Mouse (Mus musculus) urinary bladder, postnatal 25 days (tissue): Measurements from ENCODE around the gene Fbxo48.

Experiments used
- DNase-seq: peaks from one replicate; pipeline ENCODE4 v3.0.0; 2022; ENCODE audit warnings: low spot score

The Fbxo48 gene

DNA sequence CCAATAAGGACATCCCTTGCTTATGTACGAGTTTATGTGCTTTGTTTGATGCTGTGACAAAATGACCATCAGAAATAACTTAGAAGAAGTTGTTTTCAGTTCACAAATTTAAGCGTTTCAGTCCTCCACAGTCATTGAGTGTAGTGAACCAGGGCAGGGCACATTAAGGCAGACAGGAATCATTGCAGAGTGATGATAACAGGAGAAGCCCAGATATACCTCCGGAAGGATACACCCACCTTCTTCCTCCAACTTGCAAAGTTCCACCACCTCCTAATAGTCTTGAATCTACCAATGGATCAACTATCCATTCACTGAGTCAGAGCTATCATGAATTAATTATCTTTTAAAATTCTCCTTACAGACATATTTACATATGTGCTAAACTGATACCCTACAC lies 20.9 kb downstream of the Fbxo48 start:
- no peak for DNase-seq

DNA sequence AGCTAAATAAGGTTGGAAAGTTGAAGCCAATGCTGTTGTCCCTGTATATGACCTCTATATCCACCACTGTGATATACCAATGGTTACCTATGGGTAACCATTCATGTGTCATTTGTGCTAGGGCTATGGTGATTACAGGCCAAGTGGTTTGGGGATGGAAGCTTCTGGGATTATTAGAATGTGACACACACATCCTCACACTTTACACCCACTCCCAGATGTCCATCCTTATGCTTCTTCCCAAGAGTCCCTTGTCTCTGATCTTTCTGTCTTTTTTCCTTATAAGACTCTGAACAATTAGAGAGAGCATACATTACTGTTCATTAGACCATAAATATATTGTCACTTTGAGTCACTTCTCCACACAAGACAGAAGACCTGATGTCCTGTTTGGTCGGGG lies 21.9 kb downstream of the Fbxo48 start:
- DNase-seq: no peak

DNA sequence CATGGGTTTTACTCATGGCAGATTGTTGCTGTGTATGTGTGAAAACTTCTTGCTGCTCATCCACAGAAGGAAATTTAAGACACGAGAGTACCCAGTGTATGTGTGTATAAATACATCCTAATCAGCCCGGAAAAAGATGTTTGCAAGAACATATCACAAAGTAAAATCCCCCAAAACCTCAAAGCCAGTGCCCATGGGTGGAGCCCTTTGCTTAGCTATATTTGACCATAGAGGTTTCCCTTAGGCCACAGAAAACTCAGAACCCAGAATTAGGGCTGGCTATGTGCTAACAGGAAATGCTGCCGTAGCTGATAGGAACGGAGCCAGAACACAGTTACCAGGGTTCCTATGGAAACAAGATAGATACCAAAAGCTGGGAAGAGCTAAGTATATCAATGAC lies 25.8 kb downstream of the Fbxo48 start:
- DNase-seq: no peak

DNA sequence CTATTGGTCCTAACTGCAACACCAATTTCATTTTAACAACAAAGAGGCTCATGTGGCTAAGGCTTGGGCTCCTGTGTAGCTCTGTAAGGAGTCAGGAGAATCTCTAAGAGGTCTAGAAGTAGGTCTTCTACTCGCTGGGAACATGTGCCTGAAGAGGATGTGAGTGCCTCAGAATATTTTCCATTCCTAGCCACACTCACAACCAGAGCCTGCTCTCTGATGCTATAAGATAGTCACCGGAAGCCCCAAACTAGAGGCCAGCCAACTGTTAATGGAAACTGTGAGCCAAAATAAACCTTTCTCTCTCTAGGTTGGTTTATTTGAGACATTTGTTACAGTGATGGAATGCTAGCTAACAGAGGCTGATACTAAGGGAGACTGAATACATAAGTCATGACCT lies 26.4 kb downstream of the Fbxo48 start:
- no peak for DNase-seq

DNA sequence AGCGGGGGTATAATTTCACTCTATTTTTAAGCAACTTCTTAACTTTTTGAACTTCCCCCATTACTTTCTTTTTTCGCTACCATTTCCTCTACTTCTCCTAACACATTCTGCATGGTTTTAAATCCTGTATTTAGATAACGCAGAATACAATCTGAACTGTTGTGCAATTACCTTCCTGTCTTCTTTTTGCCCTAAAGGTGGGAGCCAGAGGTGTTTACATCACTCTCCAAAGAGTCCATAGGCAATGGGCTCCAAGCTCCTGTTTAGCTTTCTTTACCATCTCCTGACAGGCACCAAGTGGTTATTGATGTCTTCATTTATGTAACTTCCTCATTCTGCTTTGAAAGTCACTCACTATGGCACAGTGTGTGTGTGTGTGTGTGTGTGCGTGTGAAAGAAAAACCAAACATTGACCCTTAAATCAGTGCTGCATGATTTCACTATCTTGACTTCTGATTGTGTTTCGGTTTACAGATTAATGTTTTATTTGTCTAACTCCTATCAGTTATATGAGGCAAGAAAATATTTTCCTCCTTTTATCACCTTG lies 27.1 kb downstream of the Fbxo48 start:
- DNase-seq: no peak

DNA sequence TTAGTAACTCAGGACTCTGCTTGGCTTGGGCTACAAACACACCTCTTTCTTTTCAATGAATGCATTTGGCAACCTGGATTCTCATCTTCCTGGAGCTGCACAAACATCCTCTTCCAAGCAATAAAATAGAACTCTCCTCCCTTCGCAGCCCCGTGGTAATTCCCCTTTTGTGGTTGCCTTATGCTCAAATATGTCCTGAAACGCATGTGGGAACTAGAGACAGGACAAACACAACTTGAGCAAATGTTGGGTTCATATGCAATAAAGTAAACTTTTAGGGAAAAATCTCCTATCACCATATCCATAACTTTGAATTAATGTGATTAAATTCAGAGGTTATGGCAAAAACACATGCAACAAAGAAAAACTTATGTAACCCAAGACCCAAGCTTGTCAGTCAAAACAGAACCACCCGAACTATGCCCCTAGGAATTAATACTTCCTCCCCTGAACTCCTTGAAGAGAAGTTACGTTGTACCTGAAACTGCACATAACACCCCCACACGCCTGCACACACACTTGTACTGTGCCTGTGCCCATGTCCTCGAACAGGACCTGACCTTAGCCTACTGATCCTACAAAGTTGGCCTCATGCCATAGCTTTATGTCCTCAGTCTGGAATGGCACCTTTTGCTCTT lies 35.5 kb downstream of the Fbxo48 start:
- DNase-seq: no peak

DNA sequence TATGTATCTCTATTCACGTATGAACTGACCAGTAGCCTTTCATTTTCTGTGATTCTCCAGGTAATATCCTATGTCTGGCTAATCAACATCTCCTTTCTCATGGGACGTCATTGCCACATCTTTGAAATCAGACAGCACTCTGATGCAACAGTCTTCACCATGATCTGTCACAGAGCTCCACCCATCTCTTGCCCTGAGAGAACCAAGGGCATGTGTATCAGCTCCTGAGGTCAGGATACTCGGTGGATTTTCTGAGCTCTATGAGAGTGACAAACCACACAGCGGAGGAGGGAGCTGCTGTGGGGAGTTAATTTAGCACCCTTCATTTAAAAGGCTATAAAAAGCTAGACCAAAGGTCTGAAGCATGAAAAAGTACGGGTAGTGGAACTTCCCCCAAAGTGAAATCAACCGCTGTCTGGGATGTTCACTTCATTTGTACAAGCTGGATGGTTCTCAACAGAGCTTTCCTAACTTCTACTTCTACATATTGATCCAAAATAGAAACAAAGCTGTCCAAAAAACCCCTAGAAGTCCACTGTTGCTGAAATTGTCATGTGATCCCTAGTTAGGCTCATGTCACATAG lies 36.7 kb downstream of the Fbxo48 start:
- DNase-seq: no peak

DNA sequence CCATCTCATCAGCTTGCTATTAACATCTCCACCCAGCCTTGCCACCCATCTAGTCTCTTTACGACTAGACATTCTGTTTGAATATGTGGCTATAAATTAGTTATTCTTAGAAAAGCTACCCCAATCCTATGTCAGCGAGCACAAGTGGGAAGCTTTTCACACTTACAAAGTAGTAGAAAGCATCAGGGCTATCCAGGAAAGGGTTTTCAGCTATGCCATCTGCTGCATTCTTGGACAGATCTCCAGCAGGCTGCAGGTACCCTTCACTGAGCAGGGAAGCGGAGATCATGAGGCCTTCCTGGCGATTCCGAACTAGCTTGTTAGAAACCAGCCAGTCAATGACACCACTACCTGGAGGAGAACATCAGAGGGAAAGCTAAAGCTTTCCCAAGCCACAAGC lies 38.7 kb downstream of the Fbxo48 start:
- no peak for DNase-seq

DNA sequence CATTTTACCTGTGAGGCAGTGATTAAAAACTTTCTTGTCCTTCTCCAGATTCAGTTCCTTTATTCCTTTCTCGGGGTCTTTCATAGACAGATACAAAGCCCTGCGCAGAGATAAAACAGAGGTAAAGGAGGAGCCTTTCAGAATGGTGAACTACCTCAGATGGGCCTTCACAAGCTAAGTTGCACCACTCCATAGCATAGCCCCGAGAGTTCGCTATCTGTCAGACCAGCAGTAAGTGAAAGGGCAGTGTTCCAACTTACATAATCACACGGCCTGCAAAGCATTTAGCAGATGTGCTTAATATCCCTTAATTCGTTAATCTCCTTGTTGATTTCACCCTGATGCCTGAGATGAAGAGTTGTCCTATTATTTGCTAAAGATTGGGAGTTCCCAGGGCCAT lies 41.7 kb downstream of the Fbxo48 start:
- no peak for DNase-seq

DNA sequence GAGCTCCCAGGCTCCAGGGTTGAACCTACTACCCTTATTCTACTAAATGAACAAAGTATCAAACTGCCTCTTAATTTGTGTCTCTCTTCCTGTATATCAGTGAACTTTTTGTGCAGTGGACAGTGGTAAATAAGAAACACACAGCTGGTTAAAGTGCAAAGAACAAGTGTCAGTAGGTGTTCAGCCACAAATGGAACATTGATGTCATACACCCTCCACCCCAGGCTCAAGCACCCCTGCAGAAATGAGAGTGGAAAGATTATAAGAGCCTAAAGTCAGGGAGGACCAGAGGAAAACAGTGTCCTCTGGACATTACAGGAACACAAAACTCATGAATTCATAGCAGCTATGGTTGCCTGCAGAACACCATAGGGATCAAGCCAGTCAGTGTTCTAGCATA lies 45.6 kb downstream of the Fbxo48 start:
- DNase-seq: no peak

DNA sequence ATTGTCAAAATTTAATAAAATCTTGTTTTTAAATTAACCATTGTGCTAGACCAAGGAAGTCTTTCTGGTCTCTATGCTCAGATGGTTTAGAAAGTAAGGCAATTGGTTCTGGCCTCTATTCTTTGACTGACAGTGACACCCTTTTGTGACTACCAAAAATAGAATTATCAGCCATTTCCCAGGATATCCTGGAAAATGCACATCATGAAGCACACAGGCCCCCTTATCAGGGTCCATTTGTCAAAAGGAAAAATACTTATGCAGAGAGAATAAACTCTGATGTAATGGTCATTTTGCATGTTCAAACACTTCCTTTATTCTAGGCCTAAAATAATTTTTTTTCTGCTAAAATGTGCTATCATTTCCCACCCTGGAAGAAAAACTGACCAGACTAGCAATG lies 46.3 kb downstream of the Fbxo48 start:
- no peak for DNase-seq

DNA sequence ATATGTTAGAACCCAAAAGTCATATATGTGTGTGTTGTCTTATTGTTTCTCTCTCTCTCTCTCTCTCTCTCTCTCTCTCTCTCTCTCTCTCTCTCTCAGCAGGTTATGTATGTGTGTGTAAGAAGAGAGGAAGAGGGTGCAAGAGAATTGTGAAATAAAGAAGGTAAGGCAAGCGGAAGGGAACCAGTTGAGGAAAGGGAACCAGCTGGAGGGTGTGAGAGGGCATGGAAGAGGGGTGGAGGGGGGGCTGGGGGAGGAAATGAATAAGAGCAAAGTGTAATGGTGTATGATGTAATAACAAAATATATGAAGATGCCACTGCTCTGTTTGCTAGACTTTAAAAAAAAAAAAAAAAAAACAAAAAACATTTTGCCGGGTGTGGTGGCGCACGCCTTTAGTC lies 48.2 kb downstream of the Fbxo48 start:
- DNase-seq: no peak

DNA sequence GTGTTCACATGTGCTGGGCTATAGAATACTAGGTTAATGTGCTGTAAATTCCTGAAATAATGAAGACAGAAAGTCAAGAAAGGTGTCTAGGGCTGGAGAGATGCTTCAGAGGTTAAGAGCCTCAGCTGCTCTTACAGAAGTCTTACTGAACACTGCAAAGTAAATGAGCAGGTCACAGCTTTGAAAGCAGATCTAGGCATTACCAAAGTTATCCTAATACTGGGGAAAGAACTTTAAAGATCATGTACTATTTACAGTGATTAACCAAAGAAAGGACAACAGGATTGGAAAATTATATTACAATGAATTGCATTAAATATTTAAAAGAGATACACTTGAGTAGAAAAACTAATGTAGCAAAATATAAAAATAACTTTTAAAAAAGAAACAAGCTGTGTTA lies 48.8 kb downstream of the Fbxo48 start:
- no peak for DNase-seq

DNA sequence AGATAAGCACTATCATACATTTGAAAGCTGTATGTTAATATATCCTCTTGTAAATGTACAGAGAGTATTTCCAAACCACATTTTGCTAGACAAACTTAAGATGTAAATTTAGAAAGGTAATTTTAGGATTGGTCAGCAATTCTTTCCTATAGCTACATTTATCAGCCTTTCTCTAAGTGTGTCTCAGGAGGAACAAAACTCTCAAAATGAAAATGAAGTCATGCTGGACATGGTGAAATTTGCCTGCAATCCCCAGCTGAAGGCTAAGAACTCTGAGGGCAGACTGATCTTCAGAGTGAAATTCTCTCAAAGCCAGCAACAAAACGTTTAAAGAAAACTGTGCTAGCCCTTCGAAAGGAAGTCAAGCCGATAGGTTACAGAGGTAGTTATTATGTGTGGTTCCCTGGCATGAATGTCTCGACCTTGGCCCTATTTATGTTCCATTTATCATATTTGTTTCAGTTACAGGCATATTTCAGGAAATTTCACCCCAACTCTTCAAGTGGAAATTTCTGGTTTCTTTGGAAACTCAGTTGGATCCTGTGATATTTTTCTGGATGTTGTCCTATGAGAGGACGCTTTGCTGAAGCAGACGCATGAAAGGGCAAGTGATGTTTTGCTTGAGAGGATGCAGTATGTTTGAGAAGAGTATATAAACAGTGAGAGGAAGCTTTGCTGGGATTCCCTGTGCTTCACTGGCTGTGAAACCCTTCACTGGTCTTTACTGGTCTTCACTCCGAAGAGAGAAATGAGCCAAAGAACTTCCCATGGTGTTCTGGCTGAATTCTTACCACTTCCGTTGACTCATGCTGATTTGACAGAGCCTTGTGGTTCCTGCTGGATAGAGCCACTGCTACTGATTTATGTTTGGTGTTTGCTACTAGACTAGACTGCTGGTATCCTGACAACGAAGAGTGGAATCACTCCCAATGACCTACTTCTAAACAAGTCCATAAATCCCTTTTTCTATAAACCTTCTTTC lies 49.5 kb downstream of the Fbxo48 start:
- no peak for DNase-seq

DNA sequence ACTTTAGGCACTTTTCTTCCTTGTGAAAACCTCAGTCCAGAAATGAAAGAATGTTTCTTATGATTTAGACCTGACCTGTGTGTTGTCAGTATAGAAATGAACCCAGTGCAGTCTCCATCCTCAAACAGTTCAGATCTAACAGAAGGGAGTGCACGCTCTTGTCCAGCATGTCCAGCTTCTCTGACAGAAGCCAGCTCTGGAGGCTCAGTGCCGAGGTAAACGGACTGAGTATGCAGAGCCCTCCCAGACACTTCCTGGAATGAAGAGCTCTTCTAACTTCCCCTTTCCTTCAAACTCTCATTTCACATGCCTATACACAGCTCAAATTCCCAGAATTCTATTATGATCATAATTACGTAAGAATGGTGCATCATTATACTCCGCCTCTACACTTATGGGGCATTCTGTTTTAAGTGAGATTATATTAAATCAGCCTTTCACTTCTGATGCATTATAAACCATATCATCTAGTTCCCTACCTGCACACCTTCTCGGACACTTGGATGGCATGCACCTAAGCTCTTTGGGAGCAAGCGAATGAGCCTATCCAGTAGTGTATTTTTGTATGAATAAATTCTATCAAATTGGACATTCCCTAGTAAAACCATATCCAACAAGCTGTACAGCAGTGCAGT lies 51.7 kb downstream of the Fbxo48 start:
- DNase-seq: no peak

DNA sequence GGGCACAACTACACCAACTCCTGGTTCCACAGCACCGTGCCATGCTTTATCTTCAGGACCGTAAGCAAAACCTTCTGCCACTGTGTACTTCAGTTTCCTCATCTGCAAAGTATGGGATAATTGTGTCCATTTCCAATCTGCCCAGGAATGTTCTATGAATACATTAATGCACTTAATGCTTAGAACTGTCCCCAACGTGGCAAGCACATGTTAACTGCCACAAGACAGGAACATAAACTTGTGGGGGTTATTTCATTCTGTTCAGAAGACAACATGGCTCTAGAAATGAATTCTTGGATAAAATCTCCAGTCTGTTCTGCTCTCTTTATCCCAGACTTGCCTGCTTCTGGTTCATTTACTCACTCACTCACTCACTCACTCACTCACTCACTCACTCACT lies 52.6 kb downstream of the Fbxo48 start:
- no peak for DNase-seq
